Mouse (Mus musculus): ENCODE data around the gene Igsf9b.

DNA sequence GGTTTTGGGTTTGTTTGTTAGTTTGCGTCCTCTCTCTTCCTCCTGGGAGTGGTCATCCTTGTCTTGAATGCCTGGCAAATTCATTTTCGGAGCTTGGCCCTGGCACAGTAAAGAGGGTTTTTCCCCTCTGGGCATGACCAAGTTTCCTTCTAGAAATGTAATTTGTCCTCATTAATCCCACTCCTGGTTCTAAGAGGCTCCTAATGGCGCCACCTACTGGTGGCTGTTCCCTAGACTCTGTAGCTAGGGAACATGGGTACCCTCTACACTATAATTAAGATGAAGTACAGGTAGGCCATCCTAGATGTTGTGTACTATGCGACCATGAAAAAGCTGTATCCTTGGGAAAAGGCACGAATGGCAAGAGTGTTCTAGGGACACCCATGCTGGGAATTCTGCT, 11.6 kb upstream of the Igsf9b start:
- no peak for TF ChIP-seq POLR2A (IDR thresholded peaks at IDR 0.05; ENCODE audit: low read depth, low read length)
- no peak for TF ChIP-seq CTCF (IDR thresholded peaks at IDR 0.05; ENCODE audit: borderline replicate concordance, insufficient read depth, low read length)

Data from embryonic fibroblast, embryonic 13.5 days (primary cell).